Mouse (Mus musculus) MEL-GATA-1-ER (cell line): ENCODE results near the gene Prdm16.

ENCODE experiments used
- DNase-seq: peaks from one replicate; pipeline ENCODE4 v3.0.0-alpha.2; 2012; ENCODE audit warnings: low read depth; ENCODE audit errors: extremely low read depth

Prdm16 gene

DNA sequence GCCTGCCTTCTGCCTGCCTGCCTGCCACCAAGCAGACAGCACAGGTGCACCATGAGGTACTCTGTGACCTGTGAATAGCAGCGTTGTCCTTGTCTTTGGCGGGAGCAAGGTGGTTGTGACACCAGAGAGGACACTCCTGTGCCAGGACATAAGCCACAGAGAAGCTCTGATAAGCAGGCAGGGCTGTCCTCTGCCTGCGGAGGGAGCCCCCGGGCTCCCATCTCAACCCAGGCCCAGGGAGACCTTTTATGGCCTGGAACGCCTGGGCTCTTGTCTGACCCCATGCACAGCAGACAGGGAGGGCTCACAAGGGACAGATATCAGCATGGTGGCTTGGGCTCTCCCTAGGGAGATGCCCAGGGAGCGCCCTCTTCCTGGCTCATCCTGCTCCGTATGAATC lies 118.7 kb downstream of the Prdm16 start:
- no peak for DNase-seq

DNA sequence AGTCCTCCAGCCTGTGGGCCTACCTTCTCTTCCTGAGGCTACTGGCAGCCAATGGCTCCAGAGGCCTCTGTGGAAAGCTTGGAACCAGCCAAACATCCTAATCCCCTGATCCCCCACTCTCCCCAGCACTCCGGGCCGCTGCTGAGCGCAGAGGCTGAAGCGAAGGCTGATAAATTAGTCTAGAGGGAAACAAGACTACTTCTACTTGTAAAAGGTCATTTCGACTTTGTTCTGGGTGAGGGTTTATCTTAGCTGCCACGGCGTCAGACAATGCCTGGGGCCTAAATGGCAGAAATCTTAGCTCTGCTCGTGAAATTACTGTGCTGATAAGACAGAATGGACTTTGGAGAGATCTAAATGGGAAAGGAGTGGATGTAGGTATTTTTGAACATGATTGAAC lies 120.2 kb downstream of the Prdm16 start:
- no peak for DNase-seq

DNA sequence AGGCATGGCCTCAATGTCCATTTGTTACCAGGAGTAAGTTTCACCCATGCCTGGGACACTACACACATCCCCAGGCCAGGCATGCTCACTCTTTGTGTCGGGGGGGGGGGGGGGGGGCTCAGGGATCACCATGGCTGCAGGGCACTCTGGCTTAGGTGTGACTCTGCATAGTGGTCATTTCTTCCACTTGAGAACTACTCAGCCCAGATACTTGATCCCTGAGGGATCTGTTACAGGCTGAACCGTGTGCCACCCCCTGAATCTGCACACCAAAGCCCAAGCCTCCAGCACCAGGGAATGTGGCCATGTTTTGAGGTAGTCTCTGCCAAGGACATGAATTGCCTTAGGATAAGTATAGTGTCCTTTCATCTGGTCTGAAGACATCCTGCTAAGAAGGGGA lies 123.0 kb downstream of the Prdm16 start:
- DNase-seq = no peak

DNA sequence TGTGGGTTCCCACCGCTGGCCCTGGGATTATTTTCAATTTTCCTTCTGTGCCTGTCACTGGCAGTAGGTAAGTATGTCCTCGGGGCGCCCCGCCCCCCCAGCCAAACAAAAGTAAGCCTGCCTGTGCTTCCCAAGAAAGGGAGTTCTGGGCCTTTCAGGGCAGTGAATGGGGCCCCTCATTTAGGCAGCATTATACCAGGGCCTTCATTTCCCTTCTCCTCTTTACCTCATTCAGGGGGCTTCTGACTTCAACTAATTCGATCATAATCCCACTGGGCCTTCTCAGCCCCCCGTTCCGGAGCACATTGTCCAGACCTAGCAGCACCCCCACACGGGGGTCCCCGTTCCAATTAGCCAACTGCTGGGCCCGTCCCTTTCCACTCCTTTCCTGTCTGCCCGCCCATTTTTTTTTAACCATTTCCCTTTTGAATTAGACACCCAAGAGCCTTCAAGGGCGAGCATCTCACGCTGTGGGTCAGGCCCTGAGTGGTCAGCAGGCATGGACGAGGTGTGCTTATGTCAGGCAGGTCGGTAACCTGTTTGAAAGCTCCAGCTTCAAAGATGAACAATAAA lies 124.1 kb downstream of the Prdm16 start:
- DNase-seq = no peak

DNA sequence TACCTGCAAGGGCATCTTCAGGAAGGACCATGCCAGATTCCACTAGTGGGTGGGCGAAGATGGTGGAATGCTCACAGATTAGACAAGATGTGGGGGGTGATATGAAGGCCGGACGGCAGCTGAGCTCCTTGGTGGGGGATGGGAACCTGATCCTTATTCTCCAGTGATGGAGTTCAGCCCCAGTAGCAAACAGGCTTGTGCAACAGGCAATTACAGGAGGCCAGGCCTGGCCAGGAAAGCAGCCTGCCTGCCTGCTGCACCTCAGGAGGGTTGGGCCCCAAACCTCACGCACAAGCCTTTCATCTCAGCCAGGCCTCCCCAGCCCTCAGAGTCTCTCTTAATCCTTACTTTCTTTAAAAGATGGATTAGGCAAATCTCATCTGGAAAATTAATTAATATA lies 124.9 kb downstream of the Prdm16 start:
- DNase-seq = no peak

DNA sequence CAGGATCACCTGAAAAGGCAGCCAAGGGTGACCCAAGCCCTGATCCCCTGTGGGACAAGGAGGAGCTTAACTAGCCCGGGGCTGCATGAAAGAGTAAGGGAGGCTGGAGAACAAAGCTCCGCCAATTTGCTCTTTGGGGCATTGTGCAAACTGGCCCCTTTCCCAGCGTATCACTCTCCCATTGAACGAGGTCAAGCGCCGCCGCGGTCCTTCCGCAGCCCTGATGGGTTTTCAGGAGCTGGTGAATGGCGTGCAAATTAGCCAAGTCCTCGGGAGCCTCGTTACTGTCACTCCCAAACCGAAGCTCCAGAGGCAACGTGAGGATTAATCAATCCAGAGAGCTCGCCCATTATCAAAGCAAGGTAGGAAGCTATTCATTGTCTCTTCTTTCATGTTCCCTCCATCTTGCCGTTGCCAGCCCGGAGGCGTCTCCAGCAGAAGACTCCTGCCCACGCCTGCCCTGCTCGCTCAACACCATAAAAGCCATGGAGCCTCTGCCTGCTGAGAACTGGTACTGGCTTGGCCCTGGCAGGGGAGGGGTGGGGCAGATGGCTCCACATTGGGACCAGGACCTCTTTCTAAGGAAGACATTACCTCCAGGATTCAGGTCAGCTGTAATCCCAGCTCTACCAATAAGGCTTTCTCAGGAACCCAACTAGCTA lies 129.8 kb downstream of the Prdm16 start:
- DNase-seq = no peak

DNA sequence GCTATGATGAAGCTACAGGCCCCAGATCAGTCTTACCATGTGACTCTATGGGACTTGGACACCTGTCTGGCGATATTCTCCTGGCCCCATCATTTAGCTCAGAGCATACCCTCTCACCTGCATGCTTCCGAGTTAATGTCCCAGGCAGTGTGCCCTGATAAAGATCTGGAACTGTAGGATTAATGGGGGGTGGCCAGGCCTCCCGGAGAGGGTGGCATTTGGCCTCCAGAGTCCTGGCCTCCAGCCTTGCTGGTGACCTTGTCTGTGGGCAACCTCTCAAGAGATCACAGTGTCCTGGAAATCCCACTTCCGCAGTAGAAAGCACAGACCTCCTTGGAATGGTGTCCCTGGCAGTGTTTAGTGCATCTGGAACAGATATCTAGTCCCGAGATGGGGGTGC lies 131.4 kb downstream of the Prdm16 start:
- no peak for DNase-seq

DNA sequence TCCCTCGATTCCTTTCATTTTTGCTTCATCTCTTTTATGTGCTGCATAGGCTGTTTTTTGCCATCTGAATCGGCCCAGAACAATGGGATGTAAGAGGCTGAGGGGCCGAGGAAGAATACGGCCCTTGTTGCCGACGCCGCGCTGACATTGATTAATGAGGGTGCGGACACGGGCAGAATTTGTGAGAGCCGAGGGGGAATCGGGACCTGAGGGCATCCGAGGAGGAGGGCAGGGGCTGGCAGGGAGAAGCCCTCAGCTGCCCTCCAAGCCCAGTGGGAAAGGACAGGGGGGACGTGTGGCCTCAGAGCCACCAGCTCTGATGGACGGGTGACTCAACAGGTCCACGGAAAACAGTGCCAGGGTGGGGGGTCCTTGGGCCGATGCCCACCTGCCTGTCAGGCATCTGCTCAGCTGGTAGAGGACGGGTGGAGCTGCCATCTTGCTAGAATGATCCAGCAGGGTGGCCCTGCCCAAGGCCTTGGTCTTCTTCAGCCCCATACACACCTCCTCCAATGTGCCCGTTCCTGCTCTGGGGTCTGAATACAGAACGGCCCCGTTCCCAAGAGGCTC lies 133.3 kb downstream of the Prdm16 start:
- DNase-seq = no peak

DNA sequence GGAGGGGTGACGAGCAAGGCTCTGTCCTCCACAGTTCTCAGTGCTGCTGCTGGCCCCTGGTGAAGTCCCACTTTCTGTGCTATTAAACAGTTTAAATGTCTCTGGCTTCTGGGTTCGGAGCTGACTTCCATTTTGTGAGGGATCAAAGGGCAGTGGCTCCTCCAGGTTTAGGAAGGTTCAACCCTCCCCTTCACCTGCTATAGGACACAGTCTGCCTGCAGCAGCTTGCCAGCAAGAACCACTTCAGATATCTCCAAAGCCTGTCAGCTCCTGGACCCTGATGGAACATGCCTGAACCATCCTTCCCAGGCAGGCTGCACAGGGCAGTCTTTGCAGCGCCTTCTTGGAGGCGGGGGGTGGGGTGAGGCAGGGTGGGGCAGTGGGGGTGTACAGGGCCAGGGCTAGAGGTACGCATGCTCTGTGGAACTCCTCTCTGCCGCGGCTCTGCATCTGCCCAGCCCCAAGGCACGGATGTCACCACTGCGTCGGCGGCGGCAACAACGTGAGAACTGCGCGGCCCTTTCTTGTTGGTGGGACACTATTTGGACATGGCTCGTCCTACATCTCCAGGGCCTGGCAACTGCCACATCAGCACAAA lies 134.2 kb downstream of the Prdm16 start:
- DNase-seq = no peak

DNA sequence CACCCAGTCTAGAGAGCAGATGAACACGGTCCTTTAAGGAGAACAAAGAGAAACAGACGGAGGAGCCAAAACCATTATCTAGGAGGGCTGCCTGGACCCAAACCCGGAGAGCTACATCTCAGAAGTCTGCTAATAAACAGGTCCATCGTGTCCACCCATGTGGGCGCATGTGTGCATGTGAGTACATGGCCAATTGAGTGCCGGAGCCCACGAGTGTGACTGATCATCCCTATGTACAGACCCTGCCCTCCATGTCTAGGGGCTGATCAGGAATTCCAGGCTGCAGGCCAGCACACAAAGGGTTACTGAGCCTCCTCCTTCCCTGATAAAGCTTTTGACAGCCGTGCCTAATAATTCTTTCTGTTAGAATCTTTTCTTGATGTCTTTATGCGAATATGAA lies 136.0 kb downstream of the Prdm16 start:
- no peak for DNase-seq

DNA sequence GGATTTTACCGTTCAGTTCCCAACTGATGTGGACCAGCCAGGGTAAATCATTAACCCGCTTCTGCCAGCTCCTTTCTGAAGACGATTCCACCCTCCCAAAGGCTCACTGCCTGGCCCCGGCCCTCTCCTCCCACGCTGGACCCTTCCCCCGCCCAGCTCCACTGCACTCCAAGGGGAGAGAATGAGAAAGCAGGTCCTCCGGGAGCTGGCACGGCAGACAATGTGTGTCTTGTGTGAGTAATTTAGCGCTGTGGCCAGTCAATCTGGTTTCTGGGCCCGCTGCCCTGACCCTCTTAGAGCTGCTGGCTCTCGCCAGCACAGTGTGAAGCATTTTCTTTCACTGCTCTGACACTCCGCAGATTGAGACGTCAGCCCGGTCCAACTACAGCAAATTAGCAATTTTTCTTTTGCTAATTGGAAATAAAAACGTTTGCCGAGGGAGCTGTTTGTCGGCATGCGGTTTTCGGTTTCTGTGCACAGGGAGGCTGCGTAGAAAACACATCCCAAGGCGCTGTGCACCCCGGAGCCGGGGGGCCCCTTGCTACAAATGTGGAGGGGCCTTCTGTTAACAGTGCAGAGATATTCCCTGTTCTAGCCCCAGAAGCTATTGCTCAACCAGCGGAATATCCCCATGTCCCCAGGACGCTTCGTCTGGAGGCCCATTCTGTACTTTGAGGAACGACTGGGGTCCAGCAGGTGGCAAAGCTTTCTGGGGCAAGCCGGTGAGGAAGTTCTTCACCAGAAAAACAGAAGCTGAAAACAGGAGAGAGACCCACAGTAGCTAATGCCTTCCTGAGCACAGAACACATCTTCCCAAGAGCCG lies 136.8 kb downstream of the Prdm16 start:
- DNase-seq = no peak

DNA sequence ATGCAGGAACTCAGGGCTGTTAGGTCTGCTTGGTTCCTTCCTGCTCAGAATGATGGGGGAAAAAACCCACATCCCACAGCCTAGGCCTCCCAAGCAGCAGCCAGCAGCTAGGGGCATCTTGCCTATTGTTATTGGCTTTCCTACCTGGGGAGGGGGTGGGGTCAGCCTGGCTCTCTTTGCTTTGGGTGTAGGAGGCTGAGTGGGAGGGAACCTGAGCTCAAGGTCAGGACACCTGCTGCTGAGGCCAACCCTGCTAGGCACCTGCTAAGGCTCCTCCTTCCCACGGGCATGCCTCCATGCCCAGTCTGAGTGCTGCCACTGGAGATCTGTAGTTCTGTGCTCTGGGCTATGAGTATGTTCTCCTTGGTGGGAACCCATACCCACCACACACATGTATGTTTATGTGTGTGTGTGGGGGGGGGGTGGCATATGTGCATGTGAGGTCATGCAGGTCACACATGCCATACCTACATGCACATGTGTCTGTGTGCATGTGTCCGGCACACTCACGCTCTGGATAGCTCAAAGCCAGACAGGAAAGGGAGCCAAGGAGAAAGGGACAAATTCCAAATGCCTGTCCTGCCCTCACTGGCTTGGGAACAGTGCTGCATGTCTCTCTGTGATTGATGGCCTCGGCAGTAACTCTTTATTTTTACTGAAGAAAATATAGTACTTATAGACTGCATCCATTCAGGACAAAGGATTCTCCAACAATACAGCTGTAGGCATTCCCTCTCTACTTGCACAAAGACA lies 139.1 kb downstream of the Prdm16 start:
- DNase-seq = no peak

DNA sequence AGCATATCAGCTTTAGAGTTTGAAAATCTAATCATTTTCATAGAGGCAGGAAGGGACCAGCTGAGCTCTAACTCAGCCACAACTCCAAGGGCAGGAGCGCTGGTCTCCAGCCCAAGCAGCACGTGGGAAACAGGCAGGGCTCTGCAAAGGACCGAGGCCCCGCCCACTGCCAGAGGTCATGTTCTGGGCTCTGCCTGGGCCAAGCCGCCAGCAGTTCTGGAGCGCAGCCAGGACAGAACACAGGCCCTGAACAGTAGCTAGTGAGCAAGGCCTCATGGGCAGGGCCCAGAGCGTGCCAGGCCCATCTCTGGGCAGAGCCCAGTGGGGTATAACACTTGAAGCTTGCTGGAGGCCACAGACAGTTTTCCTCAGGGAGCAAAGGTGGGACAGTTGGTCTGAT lies 139.7 kb downstream of the Prdm16 start:
- DNase-seq = no peak

DNA sequence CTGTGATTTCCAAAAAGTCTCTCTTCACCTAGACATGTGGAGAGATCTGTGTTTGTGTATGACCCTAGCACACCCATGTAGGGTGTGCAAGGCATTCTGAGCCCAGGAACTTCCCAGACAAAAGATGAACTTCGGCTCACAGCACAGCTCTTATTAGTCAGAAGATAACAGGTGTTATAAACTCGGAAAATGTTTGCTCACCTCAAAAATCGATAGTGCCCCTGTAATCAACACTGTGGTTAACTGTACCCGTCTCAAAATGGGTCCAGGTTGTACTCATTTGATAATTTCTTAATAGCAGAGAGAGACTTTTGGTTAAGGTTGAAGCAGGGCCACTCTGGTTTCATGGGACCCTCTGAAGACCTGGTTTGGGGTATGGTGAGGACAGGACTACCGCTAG lies 140.2 kb downstream of the Prdm16 start:
- no peak for DNase-seq

DNA sequence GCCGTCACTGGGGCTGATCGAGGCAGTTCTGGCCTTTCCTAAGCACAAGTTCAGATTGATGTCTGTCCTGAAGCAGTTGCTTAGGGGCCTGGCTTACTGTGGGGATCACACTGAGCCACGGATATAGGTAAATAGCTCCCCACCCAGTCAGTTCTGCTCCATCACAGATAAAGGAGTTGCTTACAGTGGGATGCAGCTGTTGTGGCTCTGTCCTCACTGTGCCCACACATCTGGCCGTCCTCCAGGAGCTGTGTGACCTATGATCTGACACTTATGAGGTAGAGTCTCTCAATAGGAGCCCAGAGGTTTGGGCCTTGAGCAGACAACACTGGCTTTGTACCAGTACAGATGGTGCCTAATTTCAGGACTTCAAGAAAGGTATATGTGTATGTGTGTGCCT lies 142.7 kb downstream of the Prdm16 start:
- no peak for DNase-seq

DNA sequence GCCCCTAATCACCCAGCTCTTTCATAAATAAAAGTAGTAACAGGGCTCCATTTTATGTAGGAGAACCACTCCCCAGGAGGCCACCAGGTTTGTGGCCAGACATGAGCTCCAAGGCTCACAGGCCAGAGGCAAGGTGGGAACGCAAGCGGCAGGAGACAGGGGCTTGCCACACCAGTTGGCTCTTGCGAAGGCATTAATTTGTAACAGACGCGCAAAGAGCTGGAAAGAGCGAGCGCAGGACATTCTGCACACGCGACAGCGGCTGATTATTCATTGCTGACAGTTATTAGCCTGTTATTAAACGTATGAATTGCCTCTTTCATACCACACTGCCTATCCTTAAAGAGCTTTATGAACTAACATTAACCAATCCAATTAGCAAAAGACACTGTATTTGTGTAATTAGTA lies 144.0 kb downstream of the Prdm16 start:
- DNase-seq = no peak

DNA sequence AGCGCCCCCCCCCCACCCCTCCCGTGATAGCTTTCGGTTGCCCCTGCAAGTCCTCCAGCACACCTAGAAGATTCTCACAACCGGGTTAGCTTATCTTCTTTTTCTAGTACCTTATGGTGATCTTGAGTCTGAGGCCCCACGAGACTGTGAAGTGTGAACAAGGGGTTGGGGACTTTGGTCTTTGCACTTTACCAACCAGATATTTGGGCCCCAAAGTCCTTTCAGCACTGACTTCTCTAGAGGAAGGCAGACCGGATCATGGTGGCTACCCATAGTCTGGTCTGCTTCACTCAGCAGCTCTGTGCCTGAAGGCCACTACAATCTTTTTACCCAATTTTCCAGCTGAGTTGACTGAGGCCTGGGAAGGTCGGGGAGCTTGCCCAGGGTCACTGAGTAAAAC lies 144.4 kb downstream of the Prdm16 start:
- no peak for DNase-seq

DNA sequence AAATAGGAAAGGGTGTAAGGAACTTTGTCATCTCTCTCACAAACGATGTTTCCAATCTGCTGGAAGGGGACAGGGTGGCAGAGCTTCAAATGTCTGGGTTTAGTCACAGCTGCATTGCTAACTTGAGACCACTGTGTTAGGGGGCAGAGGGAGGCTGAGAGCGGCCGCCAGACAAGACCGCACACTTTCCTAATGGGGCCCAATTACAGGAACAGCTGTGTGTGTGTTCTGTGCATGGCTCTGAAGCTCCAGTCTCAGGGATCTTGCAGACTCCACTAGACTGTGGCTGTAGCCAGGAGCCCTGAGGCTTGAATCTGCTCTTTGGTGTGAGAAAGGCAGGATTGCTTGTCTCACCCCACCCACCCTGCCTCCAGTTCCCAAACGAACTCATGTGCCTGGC lies 148.6 kb downstream of the Prdm16 start:
- no peak for DNase-seq

DNA sequence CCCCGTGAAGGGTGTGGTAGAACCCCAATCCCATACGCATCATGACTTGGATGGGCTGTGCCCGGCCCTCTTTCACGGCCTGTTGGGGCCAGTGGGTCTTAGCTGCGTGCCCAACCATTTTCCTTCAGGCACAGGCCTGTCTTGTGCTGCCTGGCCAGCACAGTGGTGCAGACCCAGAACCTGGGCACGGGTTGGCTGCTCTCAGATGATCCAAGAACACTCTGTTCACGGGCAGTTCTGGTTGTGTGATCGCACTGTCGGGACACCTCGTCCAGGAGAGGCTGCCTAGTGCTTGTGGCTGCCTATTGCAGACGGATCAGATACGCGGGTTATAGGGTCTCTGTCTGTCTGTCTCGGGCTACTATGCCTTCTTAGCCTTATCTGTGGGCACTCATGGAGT lies 154.0 kb downstream of the Prdm16 start:
- DNase-seq = no peak

DNA sequence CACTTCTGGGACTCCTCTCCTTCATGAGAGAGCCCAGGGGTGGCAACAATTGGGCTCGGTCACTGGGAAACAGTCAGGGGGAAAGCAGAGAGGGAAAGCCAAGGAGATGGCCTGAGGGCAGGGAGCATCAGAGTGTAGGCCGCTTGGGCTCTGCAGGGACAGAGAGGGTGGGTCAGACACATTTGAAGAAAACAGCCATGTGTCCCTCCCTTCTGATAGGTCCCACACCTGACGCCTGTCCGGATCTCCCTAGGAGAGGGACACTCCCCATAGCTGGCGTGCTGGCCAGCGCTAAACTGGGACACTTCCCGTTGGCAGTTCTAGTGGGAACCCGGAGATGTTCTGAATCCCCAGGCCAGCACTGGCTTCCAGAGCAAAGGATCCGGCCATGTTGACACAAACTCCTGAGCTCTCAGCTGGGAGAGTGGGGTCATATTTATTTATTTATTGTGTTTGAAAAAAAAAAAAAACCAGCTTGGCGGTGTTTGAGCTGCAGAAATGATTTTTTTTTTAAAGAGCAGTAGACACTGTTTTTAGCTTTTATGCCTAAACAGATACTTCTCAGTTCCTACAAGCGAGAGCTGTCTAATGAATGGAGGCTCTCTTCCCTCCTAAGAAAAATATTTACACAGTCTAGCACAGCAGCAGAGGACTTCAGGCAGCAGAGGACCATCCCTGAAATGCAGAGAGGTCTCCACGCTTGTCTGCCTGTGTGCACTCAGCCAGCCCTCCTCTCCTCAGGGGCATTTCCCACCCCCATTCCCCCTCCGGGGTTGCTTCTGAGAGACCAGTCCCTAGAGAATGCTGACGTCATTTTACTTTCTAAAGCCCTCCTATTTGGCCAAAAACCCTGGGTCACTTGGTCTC lies 154.7 kb downstream of the Prdm16 start:
- DNase-seq = no peak
